Mouse (Mus musculus) erythroblast, embryonic 14.5 days (primary cell): Measurements from ENCODE around the gene Tcp11.

ENCODE experiments used
- GATA1 ChIP-seq: IDR thresholded peaks from 2 replicates; pipeline ENCODE4 v1.6.1; 2012; ENCODE audit warnings: low read length, inconsistent platforms, mixed read lengths
- TAL1 ChIP-seq: IDR thresholded peaks from 3 replicates; pipeline ENCODE4 v1.6.1; 2012; ENCODE audit warnings: low read length, inconsistent platforms, mixed read lengths

GRCm38 (mm10) chr17:28029308-28029707 lies 51.1 kb downstream of the Tcp11 start:
- TF ChIP-seq TAL1, result no peak
- TF ChIP-seq GATA1, result no peak
